In genomic region chr10:17869822-17870662, GRCm38 (mm10) we compare ENCODE assay signal across 9 mouse cellular contexts.
DNase-seq lines count a peak whose midpoint lies in the region; ATAC-seq and TF ChIP-seq lines count a peak whose summit lies in the region.
"Had no signal": no experiment of that assay in that cellular context is flagged by ENCODE, and none has a peak within 500 bp of the region (broad histone marks: within the 10 kb centered on the region; RNA-seq: fewer than 3 reads in every experiment).

No protein-coding gene starts in this region.

- no peaks in the 10 kb centered on the region for H3K36me3 ChIP-seq in forebrain, embryonic 12.5 days (replicated peaks)
- H3K36me3 ChIP-seq in heart, postnatal 0 days (replicated peaks; ENCODE audit: control insufficient read depth, insufficient read depth, low read length) = no peaks in the 10 kb centered on the region
- H3K36me3 ChIP-seq in liver, postnatal 0 days (replicated peaks; ENCODE audit: insufficient read depth, low read length) = no peaks in the 10 kb centered on the region

- no peak for TF ChIP-seq POLR2A in brain, embryonic 14.5 days (IDR thresholded peaks at IDR 0.05; ENCODE audit: borderline replicate concordance, extremely low read depth, insufficient read depth, insufficient read length, poor library complexity, severe bottlenecking)

- H3K9me3 ChIP-seq in forebrain, embryonic 12.5 days = no peaks in the 10 kb centered on the region
- no peaks in the 10 kb centered on the region for H3K9me3 ChIP-seq in heart, postnatal 0 days (replicated peaks; ENCODE audit: control insufficient read depth, low read length)
- no peaks in the 10 kb centered on the region for H3K9me3 ChIP-seq in liver, postnatal 0 days (ENCODE audit: low read length)

- peak; percentile 91 for DNase-seq in brain, embryonic 14.5 days (ENCODE audit: low read depth)
- peak; percentile 76 for DNase-seq in heart, postnatal 0 days (ENCODE audit: low spot score)
- DNase-seq in kidney, postnatal 36 days = peak; percentile 78 to 81
- peak; percentile 51 for DNase-seq in liver, postnatal 0 days
- DNase-seq in thymus, adult 18-20 months = peak; percentile 27 to 40

- no peak overlapping the region for H3K9ac ChIP-seq in forebrain, embryonic 12.5 days
- H3K9ac ChIP-seq in heart, postnatal 0 days (replicated peaks; ENCODE audit: low read depth, low read length) = no peak overlapping the region
- H3K9ac ChIP-seq in liver, postnatal 0 days (replicated peaks) = no peak overlapping the region

- peak; percentile 99 for ATAC-seq in CD4-positive, CD25-positive, alpha-beta regulatory T cell, adult 4 months
- peak; percentile 91 for ATAC-seq in forebrain, embryonic 12.5 days (ENCODE audit: low FRiP score)
- peak; percentile 92 for ATAC-seq in heart, postnatal 0 days (ENCODE audit: insufficient read depth, low read depth)
- ATAC-seq in liver, postnatal 0 days = peak; percentile 57
- peak; percentile 79 for ATAC-seq in neutrophil, adult 5-6 weeks (ENCODE audit: extremely low read depth, insufficient number of reproducible peaks, low FRiP score, poor library complexity, severe bottlenecking)

- TF ChIP-seq CTCF in brain, embryonic 14.5 days (IDR thresholded peaks at IDR 0.05; ENCODE audit: borderline replicate concordance, extremely low read depth, insufficient read depth, insufficient read length) = peak; percentile 81
- TF ChIP-seq CTCF in heart, postnatal 0 days (IDR thresholded peaks at IDR 0.05; ENCODE audit: low read depth) = peak; percentile 97
- peak; percentile 90 for TF ChIP-seq CTCF in liver, postnatal 0 days (IDR thresholded peaks at IDR 0.05; ENCODE audit: low read depth)

- WGBS in forebrain, embryonic 12.5 days = 29% methylated on average over 5 of the region's 5 CpGs
- 36% methylated on average over 5 of the region's 5 CpGs for WGBS in heart, postnatal 0 days
- WGBS in liver, postnatal 0 days (ENCODE audit: insufficient replicate concordance) = 41% methylated on average over 5 of the region's 5 CpGs

- H3K27me3 ChIP-seq in forebrain, embryonic 12.5 days = no peaks in the 10 kb centered on the region
- H3K27me3 ChIP-seq in heart, postnatal 0 days (ENCODE audit: control insufficient read depth, insufficient read depth, low read length) = no peaks in the 10 kb centered on the region
- H3K27me3 ChIP-seq in liver, postnatal 0 days (ENCODE audit: insufficient read depth, low read length) = no peaks in the 10 kb centered on the region

- H3K4me2 ChIP-seq in forebrain, embryonic 12.5 days = no peak overlapping the region
- H3K4me2 ChIP-seq in heart, postnatal 0 days (ENCODE audit: low read depth, low read length) = no peak overlapping the region
- H3K4me2 ChIP-seq in liver, postnatal 0 days (ENCODE audit: low read depth, low read length) = no peak overlapping the region

- H3K4me1 ChIP-seq in forebrain, embryonic 12.5 days = peaks cover 3% of the 10 kb centered on the region; the same call in 1 of the 2 replicates
- H3K4me1 ChIP-seq in heart, postnatal 0 days (ENCODE audit: control insufficient read depth, insufficient read depth) = no peaks in the 10 kb centered on the region
- H3K4me1 ChIP-seq in liver, postnatal 0 days (ENCODE audit: insufficient read depth) = no peaks in the 10 kb centered on the region

- H3K27ac ChIP-seq in forebrain, embryonic 12.5 days = no peak overlapping the region
- H3K27ac ChIP-seq in heart, postnatal 0 days (ENCODE audit: low read depth) = peak overlapping the region; percentile 15; the same call in 1 of the 2 replicates
- H3K27ac ChIP-seq in liver, postnatal 0 days (ENCODE audit: low read depth) = no peak overlapping the region

- H3K4me3 ChIP-seq in forebrain, embryonic 12.5 days (replicated peaks) = no peak overlapping the region
- no peak overlapping the region for H3K4me3 ChIP-seq in heart, postnatal 0 days (ENCODE audit: low read depth, low read length)
- no peak overlapping the region for H3K4me3 ChIP-seq in liver, postnatal 0 days (ENCODE audit: low read depth, low read length)
- H3K4me3 ChIP-seq: erythroblast, embryonic 14.5 days had no signal

- no peak for TF ChIP-seq EP300 in heart, postnatal 0 days (IDR thresholded peaks at IDR 0.05; ENCODE audit: low read depth)
- TF ChIP-seq EP300 in liver, postnatal 0 days (IDR thresholded peaks at IDR 0.05; ENCODE audit: low read depth) = no peak

Comparison
In these comparisons a context has a peak if more than half of its experiments do, and no peak if none do; other contexts are left out.
1. DNase-seq: peak in every context shown above with its lines; median percentile 91 in brain, embryonic 14.5 days; 80 in kidney, postnatal 36 days; 76 in heart, postnatal 0 days; 51 in liver, postnatal 0 days; 34 in thymus, adult 18-20 months.